Mouse (Mus musculus): ENCODE data around the gene Sema5a. TPM values are rescaled to one million over a fixed set of nuclear protein-coding genes. Genes with fewer than 3 reads are reported as not detected.

Sema5a gene
- total RNA-seq, 2 experiments from 2014 or later = 21.4 to 23.4 TPM

GRCm38 (mm10) chr15:32647061-32647687 lies 402.6 kb downstream of the Sema5a start:
- DNase-seq = no peak

- DNase-seq = no peak
Observed at GRCm38 (mm10) chr15:32654046-32654445, 409.4 kb downstream of the Sema5a start.

- no peak for DNase-seq
Observed at GRCm38 (mm10) chr15:32656017-32656416, 411.4 kb downstream of the Sema5a start.

GRCm38 (mm10) chr15:32676446-32676845 lies 431.8 kb downstream of the Sema5a start:
- no peak for DNase-seq

- no peak for DNase-seq
Observed at GRCm38 (mm10) chr15:32685152-32685551, 440.5 kb downstream of the Sema5a start.

- no peak for DNase-seq
Observed at GRCm38 (mm10) chr15:32691021-32691420, 446.4 kb downstream of the Sema5a start.

- DNase-seq = no peak
Observed at GRCm38 (mm10) chr15:32693006-32693405, 448.4 kb downstream of the Sema5a start.

- DNase-seq = no peak
Observed at GRCm38 (mm10) chr15:32717298-32717985, 472.8 kb downstream of the Sema5a start.

GRCm38 (mm10) chr15:32718293-32718963 lies 473.8 kb downstream of the Sema5a start:
- DNase-seq = peak; percentile 76

GRCm38 (mm10) chr15:32718964-32719311 lies 474.3 kb downstream of the Sema5a start:
- DNase-seq = no peak

- peak; percentile 50 for DNase-seq
Observed at GRCm38 (mm10) chr15:32730839-32731238, 486.2 kb downstream of the Sema5a start.

Other genes starting within 250 kb of the Sema5a start
- not detected for gene Tas2r119, start 67.5 kb upstream of the Sema5a start, total RNA-seq (2021)